Mouse (Mus musculus) midbrain, embryonic 16.5 days (tissue): ENCODE results near the gene Gpc6. TPM values are rescaled to one million over a fixed set of nuclear protein-coding genes. Genes with fewer than 3 reads are reported as not detected.

Experiments
- ATAC-seq: fragments of 200-750 bp; cut with Nextera tagmentation; 2 replicates; pipeline ENCODE4 v1.8.0; 2017; ENCODE audit warnings: moderate TSS enrichment
- H3K27ac ChIP-seq: fragments of 300-500 bp; sonication (generic); 2 replicates; pipeline ENCODE4 v1.5.1; 2014; ENCODE audit warnings: mild to moderate bottlenecking, low read length, mixed read lengths
- H3K27me3 ChIP-seq: fragments of 300-500 bp; sonication (generic); 2 replicates; pipeline ENCODE4 v1.6.1; 2014; ENCODE audit warnings: low read depth, low read length, mixed read lengths; ENCODE audit not compliant: control insufficient read depth, insufficient read depth
- H3K36me3 ChIP-seq: fragments of 300-500 bp; sonication (generic); 2 replicates; pipeline ENCODE4 v1.6.1; 2014; ENCODE audit warnings: mild to moderate bottlenecking, low read length, moderate library complexity, mixed read lengths; ENCODE audit not compliant: control insufficient read depth, insufficient read depth
- H3K4me1 ChIP-seq: fragments of 300-500 bp; sonication (generic); 2 replicates; pipeline ENCODE4 v1.6.1; 2014; ENCODE audit warnings: mild to moderate bottlenecking, low read length, mixed read lengths; ENCODE audit not compliant: control insufficient read depth, insufficient read depth
- H3K4me2 ChIP-seq: fragments of 300-500 bp; sonication (generic); 2 replicates; pipeline ENCODE4 v1.6.1; 2014; ENCODE audit warnings: mild to moderate bottlenecking, low read length, mixed read lengths
- H3K4me3 ChIP-seq: fragments of 300-500 bp; sonication (generic); 2 replicates; pipeline ENCODE4 v1.5.1; 2014; ENCODE audit warnings: low read depth, mild to moderate bottlenecking, low read length, moderate library complexity, mixed read lengths
- H3K9ac ChIP-seq: fragments of 300-500 bp; sonication (generic); 2 replicates; pipeline ENCODE4 v1.6.1; 2014; ENCODE audit warnings: low read depth, low read length, mixed read lengths
- H3K9me3 ChIP-seq: fragments of 300-500 bp; sonication (generic); replicated peaks from 2 replicates; pipeline ENCODE4 v1.6.1; 2014; ENCODE audit warnings: mild to moderate bottlenecking, low read length, mixed read lengths; ENCODE audit not compliant: control insufficient read depth, poor library complexity, severe bottlenecking
- WGBS: fragments of 180-500 bp; shearing (Covaris S2); extraction: QIAGEN DNeasy Blood & Tissue Kit; methylation state at CpG from one replicate; pipeline ENCODE4 v1.1.7; 2014; 5-methylcytosine and 5-hydroxymethylcytosine counted together
- polyA plus RNA-seq: library from polyadenylated mRNA; unstranded; fragments of >200 nt; fragmentation: Nextera tagmentation; extraction: Ambion mirVana; gene quantifications from 2 replicates; pipeline ENCODE4 v1.2.1, GENCODE M21; 2015

The Gpc6 gene
- polyA plus RNA-seq, 1 experiment from 2014 or later, result 19.7 TPM

- WGBS, result 97% methylated on average over 6 of the region's 6 CpGs
- no peak overlapping the region for H3K27ac ChIP-seq
- H3K27me3 ChIP-seq, result no peaks in the 10 kb centered on the region
- H3K36me3 ChIP-seq, result no peaks in the 10 kb centered on the region
- no peak overlapping the region for H3K9ac ChIP-seq
- no peak overlapping the region for H3K4me2 ChIP-seq
- peaks cover 3% of the 10 kb centered on the region; the same call in 1 of the 2 replicates for H3K4me1 ChIP-seq
- no peaks in the 10 kb centered on the region for H3K9me3 ChIP-seq
- ATAC-seq, result no peak
- H3K4me3 ChIP-seq, result no peak overlapping the region
Measured at GRCm38 (mm10) chr14:117689848-117690247, 764.7 kb downstream of the Gpc6 start.

- 77% methylated on average over 8 of the region's 8 CpGs for WGBS
- no peak overlapping the region for H3K9ac ChIP-seq
- no peaks in the 10 kb centered on the region for H3K9me3 ChIP-seq
- H3K4me3 ChIP-seq, result no peak overlapping the region
- no peaks in the 10 kb centered on the region; the same call in 1 of the 2 replicates for H3K4me1 ChIP-seq
- no peaks in the 10 kb centered on the region for H3K36me3 ChIP-seq
- H3K27me3 ChIP-seq, result no peaks in the 10 kb centered on the region
- no peak overlapping the region for H3K4me2 ChIP-seq
- no peak; the same call in 1 of the 2 replicates for ATAC-seq
- no peak overlapping the region for H3K27ac ChIP-seq
Measured at GRCm38 (mm10) chr14:117695565-117695964, 770.5 kb downstream of the Gpc6 start.

GRCm38 (mm10) chr14:117700670-117701280, 775.7 kb downstream of the Gpc6 start:
- no peak overlapping the region for H3K9ac ChIP-seq
- no peak overlapping the region for H3K27ac ChIP-seq
- H3K4me2 ChIP-seq, result peak overlapping the region; percentile 28
- H3K27me3 ChIP-seq, result no peaks in the 10 kb centered on the region
- H3K36me3 ChIP-seq, result no peaks in the 10 kb centered on the region
- H3K9me3 ChIP-seq, result no peaks in the 10 kb centered on the region
- no peak overlapping the region for H3K4me3 ChIP-seq
- no peak for ATAC-seq
- H3K4me1 ChIP-seq, result peaks cover 5% of the 10 kb centered on the region; the same call in 1 of the 2 replicates
- 35% methylated on average over 10 of the region's 10 CpGs for WGBS

GRCm38 (mm10) chr14:117708817-117709216, 783.7 kb downstream of the Gpc6 start:
- 88% methylated on average over 3 of the region's 3 CpGs for WGBS
- Histone ChIP-seq H3K9me3 (no peaks in the 10 kb centered on the region), H3K27ac (no peak overlapping the region), H3K36me3 (no peaks in the 10 kb centered on the region), H3K9ac (no peak overlapping the region), H3K4me2 (no peak overlapping the region), H3K4me1 (no peaks in the 10 kb centered on the region), H3K4me3 (no peak overlapping the region), H3K27me3 (no peaks in the 10 kb centered on the region)
- no peak for ATAC-seq

GRCm38 (mm10) chr14:117710463-117710911, 785.4 kb downstream of the Gpc6 start:
- H3K36me3 ChIP-seq, result no peaks in the 10 kb centered on the region
- H3K9me3 ChIP-seq, result no peaks in the 10 kb centered on the region
- ATAC-seq, result peak; percentile 49; the same call in 1 of the 2 replicates
- no peak overlapping the region for H3K4me3 ChIP-seq
- H3K4me1 ChIP-seq, result no peaks in the 10 kb centered on the region
- H3K27ac ChIP-seq, result no peak overlapping the region
- no peak overlapping the region for H3K4me2 ChIP-seq
- WGBS, result 74% methylated on average over 10 of the region's 10 CpGs
- no peak overlapping the region for H3K9ac ChIP-seq
- H3K27me3 ChIP-seq, result no peaks in the 10 kb centered on the region

- Histone ChIP-seq H3K4me3 (no peak overlapping the region), H3K27ac (no peak overlapping the region), H3K36me3 (no peaks in the 10 kb centered on the region), H3K9ac (no peak overlapping the region), H3K4me2 (no peak overlapping the region), H3K9me3 (no peaks in the 10 kb centered on the region), H3K4me1 (no peaks in the 10 kb centered on the region), H3K27me3 (no peaks in the 10 kb centered on the region)
- WGBS, result 93% methylated on average over 7 of the region's 7 CpGs
- ATAC-seq, result no peak
Measured at GRCm38 (mm10) chr14:117712311-117712710, 787.2 kb downstream of the Gpc6 start.

GRCm38 (mm10) chr14:117714165-117714564, 789.0 kb downstream of the Gpc6 start:
- Histone ChIP-seq H3K9me3 (no peaks in the 10 kb centered on the region), H3K27me3 (no peaks in the 10 kb centered on the region), H3K36me3 (no peaks in the 10 kb centered on the region), H3K9ac (no peak overlapping the region), H3K4me2 (no peak overlapping the region), H3K4me1 (no peaks in the 10 kb centered on the region), H3K27ac (no peak overlapping the region), H3K4me3 (no peak overlapping the region)
- no peak for ATAC-seq
- WGBS, result 76% methylated on average over 8 of the region's 8 CpGs

GRCm38 (mm10) chr14:117716305-117716704, 791.2 kb downstream of the Gpc6 start:
- H3K4me2 ChIP-seq, result no peak overlapping the region
- no peak overlapping the region for H3K27ac ChIP-seq
- H3K4me3 ChIP-seq, result no peak overlapping the region
- no peaks in the 10 kb centered on the region for H3K4me1 ChIP-seq
- H3K9ac ChIP-seq, result no peak overlapping the region
- H3K36me3 ChIP-seq, result no peaks in the 10 kb centered on the region
- no peak for ATAC-seq
- H3K27me3 ChIP-seq, result no peaks in the 10 kb centered on the region
- WGBS, result 97% methylated on average over 3 of the region's 3 CpGs
- no peaks in the 10 kb centered on the region for H3K9me3 ChIP-seq

- H3K9ac ChIP-seq, result no peak overlapping the region
- no peaks in the 10 kb centered on the region for H3K27me3 ChIP-seq
- H3K27ac ChIP-seq, result no peak overlapping the region
- no peak overlapping the region for H3K4me3 ChIP-seq
- H3K9me3 ChIP-seq, result no peaks in the 10 kb centered on the region
- no peak overlapping the region for H3K4me2 ChIP-seq
- 74% methylated on average over 2 of the region's 2 CpGs for WGBS
- no peaks in the 10 kb centered on the region for H3K36me3 ChIP-seq
- no peaks in the 10 kb centered on the region for H3K4me1 ChIP-seq
- no peak for ATAC-seq
Measured at GRCm38 (mm10) chr14:117728741-117729140, 803.6 kb downstream of the Gpc6 start.
